Mouse (Mus musculus) limb, embryonic 14.5 days (tissue): ENCODE measurements around the gene Ces1a. TPM values are rescaled to one million over a fixed set of nuclear protein-coding genes. Genes with fewer than 3 reads are reported as not detected.

Experiments
- ATAC-seq: fragments of 200-750 bp; cut with Nextera tagmentation; 2 replicates; pipeline ENCODE4 v1.8.0; 2017; ENCODE audit warnings: low read depth, moderate number of reproducible peaks, moderate TSS enrichment; ENCODE audit not compliant: low FRiP score
- DNase-seq: peaks from one replicate; pipeline ENCODE4 v3.0.0-alpha.2; 2015; ENCODE audit warnings: low spot score
- H3K27ac ChIP-seq: fragments of 300-500 bp; sonication (generic); replicated peaks from 2 replicates; pipeline ENCODE4 v1.5.1; 2014; ENCODE audit warnings: low read depth, mild to moderate bottlenecking, low read length, moderate library complexity, mixed read lengths
- H3K27me3 ChIP-seq: fragments of 300-500 bp; sonication (generic); 2 replicates; pipeline ENCODE4 v1.6.1; 2014; ENCODE audit warnings: low read length, mixed read lengths; ENCODE audit not compliant: control insufficient read depth, insufficient read depth
- H3K36me3 ChIP-seq: fragments of 300-500 bp; sonication (generic); 2 replicates; pipeline ENCODE4 v1.6.1; 2014; ENCODE audit warnings: mild to moderate bottlenecking, low read length, moderate library complexity, mixed read lengths; ENCODE audit not compliant: control insufficient read depth, insufficient read depth
- H3K4me1 ChIP-seq: fragments of 300-500 bp; sonication (generic); 2 replicates; pipeline ENCODE4 v1.6.1; 2014; ENCODE audit warnings: antibody characterized with exemption, low read length, mixed read lengths; ENCODE audit not compliant: control insufficient read depth, insufficient read depth
- H3K4me2 ChIP-seq: fragments of 300-500 bp; sonication (generic); replicated peaks from 2 replicates; pipeline ENCODE4 v1.6.1; 2014; ENCODE audit warnings: low read depth, mild to moderate bottlenecking, low read length, moderate library complexity; ENCODE audit not compliant: severe bottlenecking
- H3K4me3 ChIP-seq: fragments of 300-500 bp; sonication (generic); replicated peaks from 2 replicates; pipeline ENCODE4 v1.5.1; 2014; ENCODE audit warnings: low read length
- H3K9ac ChIP-seq: fragments of 300-500 bp; sonication (generic); 2 replicates; pipeline ENCODE4 v1.6.1; 2014; ENCODE audit warnings: mild to moderate bottlenecking, low read depth, low read length, moderate library complexity; ENCODE audit not compliant: severe bottlenecking
- H3K9me3 ChIP-seq: fragments of 300-500 bp; sonication (generic); 2 replicates; pipeline ENCODE4 v1.6.1; 2016; ENCODE audit warnings: low read length; ENCODE audit not compliant: control insufficient read depth
- POLR2A ChIP-seq: fragments of 200-500 bp; IDR thresholded peaks from 2 replicates; pipeline ENCODE4 v1.8.0; 2012; ENCODE audit warnings: inconsistent platforms, mild to moderate bottlenecking, moderate library complexity, borderline replicate concordance; ENCODE audit not compliant: insufficient read depth, insufficient read length; ENCODE audit errors: extremely low read depth
- WGBS: fragments of 180-500 bp; shearing (Covaris S2); extraction: QIAGEN DNeasy Blood & Tissue Kit; methylation state at CpG from one replicate; pipeline ENCODE4 v1.1.7; 2014; 5-methylcytosine and 5-hydroxymethylcytosine counted together
- polyA plus RNA-seq, 2 experiments: library from polyadenylated mRNA; depleted of rRNA in 1 of 2; stranded (reverse) in 1 of 2; unstranded in 1 of 2; fragments of >200 nt; fragmentation: Nextera tagmentation in 1 of 2; extraction: Ambion mirVana in 1 of 2; gene quantifications; 2 replicates each; pipeline versions ENCODE4 v1.2.1 to v1.2.3; 2012 to 2014

The Ces1a gene
- polyA plus RNA-seq, 2 experiments = 0.04 TPM; not detected in 1

DNA sequence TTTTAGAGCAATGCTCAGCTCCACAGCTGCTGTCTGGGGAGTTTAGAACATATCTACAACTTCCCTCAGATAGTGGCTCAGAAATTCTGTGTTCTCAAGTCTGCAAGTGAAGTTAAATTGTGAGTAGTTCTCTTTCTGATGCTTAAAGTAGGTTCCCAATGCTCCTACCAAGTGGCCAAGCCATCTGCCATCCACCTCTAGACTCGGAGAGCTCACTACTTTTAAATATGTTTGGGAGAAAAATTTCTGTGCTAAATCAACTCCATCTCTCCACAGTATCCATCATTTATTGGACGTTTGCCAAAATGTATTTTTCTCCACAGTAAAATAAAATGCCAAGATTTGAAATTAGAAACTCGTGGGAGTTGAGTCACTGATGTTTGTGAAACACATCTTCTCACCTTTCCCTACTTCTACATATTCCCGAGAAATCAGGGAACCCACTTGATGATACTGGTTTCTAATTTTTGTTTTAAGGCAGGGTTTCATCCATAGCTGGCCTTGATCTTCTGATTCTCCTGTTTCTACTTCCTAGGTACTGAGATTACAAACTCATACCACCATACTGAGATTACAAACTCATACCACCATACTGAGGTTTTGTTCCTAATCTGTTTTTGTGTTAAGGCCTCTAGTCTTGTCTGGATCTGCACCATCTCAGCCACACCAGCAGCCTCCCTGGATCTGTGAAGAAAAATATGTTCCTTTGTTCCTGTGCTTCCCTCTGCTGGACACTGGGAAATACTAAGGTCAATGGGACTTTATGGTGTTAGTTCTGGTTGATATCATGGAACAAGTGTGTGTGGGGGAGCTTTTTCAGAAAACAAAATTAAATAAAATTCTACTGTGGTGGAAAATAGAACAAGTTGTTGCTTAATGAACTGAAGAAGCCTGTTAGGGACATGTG, 771 bp upstream of the Ces1a start:
- Histone ChIP-seq H3K27ac (no peak overlapping the region), H3K9ac (no peak overlapping the region), H3K4me1 (no peaks in the 10 kb centered on the region), H3K9me3 (no peaks in the 10 kb centered on the region), H3K4me2 (no peak overlapping the region), H3K36me3 (no peaks in the 10 kb centered on the region), H3K27me3 (no peaks in the 10 kb centered on the region), H3K4me3 (no peak overlapping the region)
- 46% methylated on average over 4 of the region's 4 CpGs for WGBS
- DNase-seq = peak; percentile 6
- no peak for ATAC-seq
- TF ChIP-seq POLR2A = no peak

GRCm38 (mm10) chr8:93043083-93043482, 4.9 kb downstream of the Ces1a start:
- 26% methylated on average over 1 of the region's 1 CpGs for WGBS
- Histone ChIP-seq H3K9me3 (no peaks in the 10 kb centered on the region), H3K4me1 (no peaks in the 10 kb centered on the region), H3K36me3 (no peaks in the 10 kb centered on the region), H3K4me3 (no peak overlapping the region), H3K27ac (no peak overlapping the region), H3K9ac (no peak overlapping the region), H3K27me3 (no peaks in the 10 kb centered on the region), H3K4me2 (no peak overlapping the region)
- no peak for DNase-seq
- no peak for TF ChIP-seq POLR2A
- ATAC-seq = no peak

- TF ChIP-seq POLR2A = no peak
- Histone ChIP-seq H3K27me3 (no peaks in the 10 kb centered on the region), H3K4me2 (no peak overlapping the region), H3K27ac (no peak overlapping the region), H3K9ac (no peak overlapping the region), H3K9me3 (no peaks in the 10 kb centered on the region), H3K4me1 (no peaks in the 10 kb centered on the region), H3K4me3 (no peak overlapping the region), H3K36me3 (no peaks in the 10 kb centered on the region)
- peak; percentile 14 for DNase-seq
- 85% methylated on average over 4 of the region's 4 CpGs for WGBS
- no peak for ATAC-seq
Observed at GRCm38 (mm10) chr8:93040776-93041567, 7.0 kb downstream of the Ces1a start.

DNA sequence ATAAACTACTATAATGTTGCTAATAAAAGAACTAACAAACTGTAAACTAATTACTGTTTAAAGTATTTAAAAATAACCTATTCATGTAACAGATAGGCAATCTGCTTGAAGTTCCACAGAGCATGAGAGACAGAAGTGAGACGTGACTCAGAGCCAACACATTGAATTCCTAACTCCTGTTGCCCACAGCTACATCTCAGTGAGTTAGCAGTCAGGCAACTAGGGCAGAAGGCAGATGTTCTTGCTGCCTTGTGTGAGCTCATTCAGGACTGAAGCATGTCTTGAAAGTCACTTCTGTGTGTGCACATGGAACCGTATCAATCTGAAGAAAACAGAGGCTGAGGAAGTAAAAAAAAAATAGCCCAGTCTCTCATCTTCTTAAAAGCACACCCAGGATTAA, 7.7 kb downstream of the Ces1a start:
- no peak for TF ChIP-seq POLR2A
- H3K4me2 ChIP-seq = no peak overlapping the region
- H3K9me3 ChIP-seq = no peaks in the 10 kb centered on the region
- H3K9ac ChIP-seq = no peak overlapping the region
- DNase-seq = no peak
- H3K27me3 ChIP-seq = no peaks in the 10 kb centered on the region
- H3K4me3 ChIP-seq = no peak overlapping the region
- no peaks in the 10 kb centered on the region for H3K4me1 ChIP-seq
- no peak for ATAC-seq
- 72% methylated on average over 2 of the region's 2 CpGs for WGBS
- no peak overlapping the region for H3K27ac ChIP-seq
- H3K36me3 ChIP-seq = no peaks in the 10 kb centered on the region

DNA sequence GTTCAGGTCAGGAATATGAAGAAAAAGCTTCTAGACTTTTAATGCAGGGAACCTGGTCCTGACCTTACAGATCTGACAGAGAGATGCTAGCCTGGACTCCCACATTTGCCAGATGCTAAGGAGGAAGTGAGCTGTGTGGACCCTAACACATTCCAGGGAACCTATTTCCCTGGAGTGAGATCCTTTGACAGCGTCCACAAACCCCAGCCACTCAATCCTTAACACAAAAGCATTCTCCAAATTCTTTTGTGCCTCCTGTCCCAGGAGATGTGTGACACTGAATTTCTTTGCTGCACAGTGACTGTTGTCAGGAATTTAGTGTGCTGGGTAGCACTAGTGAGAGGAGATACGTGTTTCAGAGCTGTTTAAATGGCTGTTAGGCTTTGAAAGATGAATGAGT, 9.2 kb downstream of the Ces1a start:
- no peak overlapping the region for H3K27ac ChIP-seq
- no peaks in the 10 kb centered on the region for H3K9me3 ChIP-seq
- H3K4me1 ChIP-seq = no peaks in the 10 kb centered on the region
- WGBS = 14% methylated on average over 2 of the region's 2 CpGs
- H3K9ac ChIP-seq = no peak overlapping the region
- no peaks in the 10 kb centered on the region for H3K36me3 ChIP-seq
- no peaks in the 10 kb centered on the region for H3K27me3 ChIP-seq
- DNase-seq = no peak
- ATAC-seq = no peak
- TF ChIP-seq POLR2A = no peak
- H3K4me3 ChIP-seq = no peak overlapping the region
- H3K4me2 ChIP-seq = no peak overlapping the region
